Mouse (Mus musculus): ENCODE results near the gene Mfsd12. TPM values are rescaled to one million over a fixed set of nuclear protein-coding genes. Genes with fewer than 3 reads are reported as not detected.
A peak's percentile ranks its signal among the peaks of the same experiment; 100 is the strongest.

Gene Mfsd12
- polyA plus RNA-seq, 1 experiment from 2014 or later, result 10.3 TPM

DNA sequence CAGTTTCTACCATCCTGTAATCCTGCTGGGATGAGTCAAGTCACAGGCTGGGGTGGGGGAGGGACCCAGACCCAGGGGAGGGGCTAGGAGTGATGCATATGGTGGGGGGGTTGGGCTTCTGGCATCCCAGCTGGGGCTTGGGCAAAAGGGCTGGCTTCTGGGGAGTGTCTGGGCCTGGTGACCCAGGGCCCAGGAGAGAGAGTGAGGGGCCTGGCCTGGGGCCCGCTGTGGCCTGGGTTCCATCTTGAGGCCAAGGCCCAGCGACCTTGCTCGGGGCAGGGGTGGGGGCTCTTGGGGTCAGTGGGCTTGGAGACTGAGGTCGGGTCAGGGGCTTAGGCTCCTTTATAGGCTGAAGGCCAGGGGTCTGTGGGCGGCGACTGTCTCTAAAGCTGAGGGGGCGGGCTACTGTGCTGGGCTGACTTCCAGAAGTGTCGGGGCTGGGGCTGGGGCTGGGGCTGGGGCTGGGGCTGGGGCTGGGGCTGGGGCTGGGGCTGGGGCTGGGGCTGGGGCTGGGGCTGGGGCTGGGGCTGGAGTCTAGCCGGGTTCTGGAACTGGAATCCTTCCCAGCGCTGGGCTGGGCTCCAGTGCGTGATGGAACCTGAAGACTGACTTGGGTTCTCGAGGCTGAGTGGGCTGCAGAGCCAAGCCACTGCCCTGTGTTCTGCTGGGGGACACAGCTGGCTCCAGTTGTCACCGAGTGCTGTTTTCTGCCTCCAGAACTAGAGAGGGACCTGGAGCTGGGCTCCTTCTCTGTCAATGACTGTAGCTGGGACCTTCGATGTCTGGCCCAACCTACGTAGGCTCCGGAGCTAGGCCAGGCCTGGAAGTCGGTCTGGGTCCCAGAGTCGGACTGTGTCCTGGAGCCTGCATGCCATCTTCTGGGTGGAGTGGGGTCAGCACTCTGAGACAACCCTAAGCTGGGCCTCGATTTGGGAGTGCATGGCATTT lies 21.6 kb upstream of the Mfsd12 start:
- 45% methylated on average over 19 of the region's 19 CpGs for WGBS

DNA sequence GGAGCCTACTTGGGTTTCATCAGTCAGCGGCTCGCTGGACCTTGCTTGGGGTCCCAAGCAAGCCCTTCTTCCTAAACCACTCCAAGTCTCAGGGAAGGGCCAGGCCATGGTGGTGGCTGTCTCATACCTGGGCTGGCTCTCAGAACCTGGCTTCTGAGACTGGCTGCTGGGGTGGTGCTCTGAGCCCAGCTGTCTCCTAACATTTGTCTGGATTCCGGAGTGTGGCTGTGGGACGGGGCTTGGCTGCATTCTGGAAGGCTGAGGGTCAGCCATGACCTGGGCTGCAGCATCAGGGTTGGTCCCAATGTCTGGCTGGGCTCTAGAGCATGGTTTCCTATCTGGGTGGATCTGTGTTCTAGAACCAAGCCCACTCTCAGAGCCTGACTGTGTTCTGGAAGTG lies 20.7 kb upstream of the Mfsd12 start:
- Histone ChIP-seq H3K4me1 (peaks cover 60% of the 10 kb centered on the region), H3K27me3 (ENCODE audit: insufficient read depth, poor library complexity, severe bottlenecking) (peaks cover 78% of the 10 kb centered on the region), H3K36me3 (peaks cover 15% of the 10 kb centered on the region), H3K27ac (no peak overlapping the region), H3K4me3 (no peak overlapping the region), H3K9me3 (no peaks in the 10 kb centered on the region)
- no peak for DNase-seq (ENCODE audit: low spot score)
- 79% methylated on average over 4 of the region's 4 CpGs for WGBS

More for the DNA sequence above, 21.6 kb upstream of the Mfsd12 start:
- DNase-seq (ENCODE audit: low spot score), result no peak
- Histone ChIP-seq H3K4me1 (peaks cover 53% of the 10 kb centered on the region), H3K4me3 (peak overlapping the region; percentile 24; the same call in 1 of the 2 replicates), H3K27ac (peak overlapping the region; percentile 75), H3K9me3 (no peaks in the 10 kb centered on the region), H3K27me3 (ENCODE audit: insufficient read depth, poor library complexity, severe bottlenecking) (peaks cover 71% of the 10 kb centered on the region), H3K36me3 (peaks cover 15% of the 10 kb centered on the region)

DNA sequence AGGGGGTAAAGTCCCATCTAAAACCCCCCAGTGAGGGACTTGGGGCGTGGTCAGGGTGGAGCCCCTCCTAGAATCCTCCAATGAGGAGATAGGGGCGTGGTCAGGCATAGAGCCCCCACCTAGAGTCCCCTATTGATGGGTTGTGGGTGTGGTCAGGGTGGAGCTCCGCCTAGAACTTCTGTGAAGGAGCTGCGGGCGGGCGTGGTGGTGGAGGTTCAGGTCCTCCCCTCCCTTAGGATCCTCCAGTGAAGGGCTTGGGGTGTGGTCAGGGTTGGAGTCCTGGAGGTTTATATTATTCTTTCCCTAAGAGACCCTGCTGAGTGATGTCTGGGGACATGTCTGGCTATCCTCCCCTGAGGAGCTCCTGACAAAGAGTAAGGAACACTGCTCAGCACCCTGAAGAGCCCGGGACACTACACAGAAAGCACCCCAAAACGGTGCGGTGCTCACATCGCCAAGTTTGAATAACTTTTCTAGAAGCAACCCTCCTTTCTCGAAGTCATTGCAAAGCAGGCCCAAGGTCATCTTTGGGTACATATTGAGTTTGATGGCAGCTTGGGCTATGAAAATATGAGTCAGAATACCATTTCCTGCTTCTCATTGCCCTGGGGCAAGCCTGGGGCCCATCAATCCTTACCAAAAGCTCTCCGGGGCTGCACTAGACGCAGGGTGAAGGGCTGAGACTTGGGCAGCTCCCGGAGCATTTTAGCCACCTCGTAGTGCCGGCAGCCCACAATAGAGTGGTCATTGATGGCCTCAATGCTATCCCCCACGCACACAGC lies 16.5 kb upstream of the Mfsd12 start:
- DNase-seq (ENCODE audit: low spot score), result no peak
- Histone ChIP-seq H3K4me1 (peaks cover 42% of the 10 kb centered on the region), H3K36me3 (peaks cover 8% of the 10 kb centered on the region), H3K9me3 (no peaks in the 10 kb centered on the region), H3K27me3 (ENCODE audit: insufficient read depth, poor library complexity, severe bottlenecking) (peaks cover 83% of the 10 kb centered on the region), H3K27ac (no peak overlapping the region), H3K4me3 (no peak overlapping the region)
- 35% methylated on average over 17 of the region's 17 CpGs for WGBS

DNA sequence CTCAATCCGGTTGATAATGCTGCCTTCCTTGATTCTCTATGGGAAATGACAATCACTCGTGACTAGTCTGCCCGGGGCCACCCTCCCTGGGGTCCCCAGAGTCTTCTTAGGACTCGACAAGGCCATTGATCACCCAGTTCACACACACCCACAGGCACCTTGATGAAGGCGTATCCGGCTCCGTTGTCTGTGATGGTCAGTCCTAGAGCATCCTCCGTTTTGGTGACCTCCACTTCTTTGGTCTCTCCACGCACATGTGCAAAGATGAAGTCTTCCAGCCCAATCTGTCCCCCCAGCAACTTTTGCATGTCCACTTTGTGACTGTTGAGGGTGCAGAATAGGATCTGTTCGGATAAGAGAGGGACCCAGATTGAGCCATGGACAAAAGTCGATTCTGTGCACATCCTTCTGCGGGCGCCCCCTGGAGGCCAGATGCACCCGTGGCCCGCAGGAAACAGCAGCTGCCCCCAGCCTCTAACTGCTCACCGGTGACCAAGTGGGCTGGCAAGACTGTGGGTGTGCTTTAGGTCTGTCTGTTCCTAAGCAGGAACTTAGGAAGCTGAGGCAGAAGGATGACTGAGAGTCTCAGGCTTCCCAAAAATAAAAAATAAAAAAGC lies 15.8 kb upstream of the Mfsd12 start:
- no peak for DNase-seq (ENCODE audit: low spot score)
- WGBS, result 29% methylated on average over 16 of the region's 16 CpGs
- no peak overlapping the region for H3K4me3 ChIP-seq
- H3K27ac ChIP-seq, result no peak overlapping the region
- H3K27me3 ChIP-seq (ENCODE audit: insufficient read depth, poor library complexity, severe bottlenecking), result peaks cover 86% of the 10 kb centered on the region
- H3K4me1 ChIP-seq, result peaks cover 39% of the 10 kb centered on the region
- H3K9me3 ChIP-seq, result no peaks in the 10 kb centered on the region
- H3K36me3 ChIP-seq, result peaks cover 12% of the 10 kb centered on the region

DNA sequence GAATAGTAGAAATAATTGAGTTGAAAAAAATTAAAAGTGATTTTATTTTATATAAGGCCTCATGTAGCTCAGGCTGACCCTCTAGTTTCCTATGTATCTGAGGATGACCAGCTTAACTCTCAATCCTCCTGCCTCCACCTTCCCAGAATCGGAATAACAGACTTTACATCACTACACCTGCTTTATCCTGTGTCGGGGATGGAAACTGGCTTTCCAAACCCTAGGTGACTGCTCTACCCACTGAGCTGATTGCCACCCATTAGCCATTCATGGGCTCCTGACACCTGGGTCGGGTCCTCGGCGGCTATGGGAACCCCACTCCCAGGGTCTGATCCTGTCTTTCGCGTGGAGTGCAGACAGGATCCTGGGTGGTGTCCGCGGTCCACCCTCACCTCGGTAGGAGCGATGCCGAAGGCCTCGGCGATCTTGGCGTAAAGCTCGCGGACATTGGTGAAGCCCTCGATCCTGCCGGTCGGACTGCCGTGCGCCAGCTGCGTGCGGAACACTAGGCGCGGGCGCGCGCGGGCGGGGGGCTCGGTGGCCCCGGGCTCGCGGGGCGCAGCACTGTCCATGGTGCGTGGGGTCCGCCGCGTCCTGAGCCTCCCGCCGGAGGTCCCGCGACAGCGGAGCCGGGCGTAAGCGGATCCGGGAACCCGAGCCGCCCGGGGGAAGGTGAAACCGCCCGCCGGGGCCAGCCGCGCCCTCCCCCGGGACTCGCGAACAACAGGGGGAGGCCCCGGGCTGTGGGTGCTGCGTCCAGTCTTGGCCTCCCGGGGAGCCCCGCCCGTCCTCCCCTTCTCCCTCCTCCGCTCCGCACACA lies 14.4 kb upstream of the Mfsd12 start, which contains the start of gene Gipc3:
Gene Gipc3, minus strand, starts transcription at position 581 of the 820 bp plus-strand sequence.
- 6% methylated on average over 64 of the region's 67 CpGs for WGBS
- H3K36me3 ChIP-seq, result peaks cover 20% of the 10 kb centered on the region
- peak within 1 kb of the TSS; percentile 50 for H3K27ac ChIP-seq
- H3K9me3 ChIP-seq, result no peaks in the 10 kb centered on the region
- H3K4me1 ChIP-seq, result peaks cover 48% of the 10 kb centered on the region
- no peak for DNase-seq (ENCODE audit: low spot score)
- peaks cover 83% of the 10 kb centered on the region for H3K27me3 ChIP-seq (ENCODE audit: insufficient read depth, poor library complexity, severe bottlenecking)
- peak within 1 kb of the TSS; percentile 61 for H3K4me3 ChIP-seq

DNA sequence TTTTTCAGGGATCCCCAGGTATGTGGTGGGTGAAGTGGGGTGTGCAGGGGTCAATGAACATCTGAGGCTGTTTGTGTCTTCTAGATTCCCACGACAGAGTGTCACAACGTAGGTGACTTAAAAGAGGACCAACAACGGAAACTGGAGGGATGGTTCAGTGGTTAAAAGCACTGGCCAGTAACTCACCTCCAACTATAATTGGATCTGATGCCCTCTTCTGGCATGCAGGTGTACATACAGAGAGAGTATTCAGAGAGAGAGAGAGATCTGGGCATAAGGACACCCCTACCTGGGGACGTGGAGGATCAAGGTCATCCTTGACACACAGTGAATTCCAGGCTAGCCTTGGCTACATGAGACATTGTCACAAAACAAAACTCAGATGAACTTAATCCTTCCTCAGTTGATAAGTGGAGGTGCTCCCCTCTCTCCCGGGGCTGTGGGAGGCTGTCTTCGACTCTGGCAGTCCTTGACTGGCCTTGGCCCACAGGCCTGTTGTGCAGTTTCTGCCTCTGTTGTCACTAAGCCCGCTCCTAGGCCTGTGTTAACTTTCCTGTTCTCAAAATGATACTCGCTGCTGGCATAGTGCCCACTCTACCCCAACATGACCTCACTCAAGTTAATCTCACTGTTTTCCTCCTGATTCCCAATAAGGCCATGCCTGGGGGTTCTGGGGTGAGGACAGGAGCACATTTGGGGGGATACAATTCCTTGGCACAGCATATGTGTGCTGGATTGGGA lies 12.7 kb upstream of the Mfsd12 start:
- WGBS, result 43% methylated on average over 8 of the region's 8 CpGs
- no peak for DNase-seq (ENCODE audit: low spot score)
- Histone ChIP-seq H3K27ac (no peak overlapping the region), H3K9me3 (no peaks in the 10 kb centered on the region), H3K4me3 (no peak overlapping the region; the same call in 1 of the 2 replicates), H3K4me1 (peaks cover 60% of the 10 kb centered on the region), H3K27me3 (ENCODE audit: insufficient read depth, poor library complexity, severe bottlenecking) (peaks cover 73% of the 10 kb centered on the region), H3K36me3 (peaks cover 30% of the 10 kb centered on the region)

DNA sequence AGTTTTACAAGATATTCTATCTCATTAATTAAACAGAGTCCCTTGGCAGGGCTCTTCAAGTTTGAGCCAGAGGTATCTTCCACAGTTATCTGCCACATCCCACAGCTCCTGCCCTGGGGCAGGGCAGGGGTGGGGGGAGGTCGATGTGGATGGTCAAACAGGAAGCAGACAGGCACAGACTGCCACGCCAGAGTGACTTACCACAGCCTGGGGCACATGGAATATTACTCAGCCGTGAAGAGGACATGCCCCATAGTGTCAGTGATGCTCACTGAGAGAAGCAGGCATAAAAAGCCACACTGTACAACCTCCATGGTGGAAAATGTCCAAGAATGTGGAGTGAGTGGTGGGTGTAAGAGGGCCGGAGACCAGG lies 12.1 kb upstream of the Mfsd12 start:
- peaks cover 61% of the 10 kb centered on the region for H3K4me1 ChIP-seq

DNA sequence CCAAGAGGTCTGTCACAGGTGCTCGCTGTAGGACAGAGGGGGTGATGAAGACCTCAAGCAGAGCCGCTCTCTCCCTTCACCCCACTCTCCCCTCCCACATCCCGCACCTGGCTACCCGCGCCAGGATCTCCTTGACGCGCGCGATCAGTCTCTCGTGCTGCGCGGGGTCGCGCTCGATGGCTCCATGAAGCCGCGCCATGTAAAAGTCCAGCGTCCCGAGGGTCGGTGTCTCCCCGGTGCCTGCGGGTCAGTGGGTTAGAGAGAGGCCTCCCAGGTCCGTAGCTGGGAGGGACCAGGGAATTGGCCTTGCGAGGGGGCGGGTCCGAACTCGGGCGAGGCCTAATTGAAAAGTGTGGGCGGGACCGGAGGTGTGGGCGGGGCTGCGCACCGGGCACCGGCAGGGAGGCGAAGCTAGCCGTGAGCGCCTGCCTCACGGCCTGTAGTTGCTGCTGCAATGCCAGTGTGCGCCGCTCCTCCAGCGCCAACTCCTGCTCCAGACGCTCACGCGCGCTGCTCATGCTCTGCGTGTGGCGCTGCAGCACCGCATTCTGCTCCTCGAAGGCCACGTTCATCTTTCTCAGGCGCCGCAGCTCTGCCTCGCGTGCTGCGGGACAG lies 10.7 kb upstream of the Mfsd12 start:
- H3K27ac ChIP-seq, result peak overlapping the region; percentile 73; the same call in 1 of the 2 replicates
- DNase-seq (ENCODE audit: low spot score), result peak; percentile 93

More for the DNA sequence above, 12.1 kb upstream of the Mfsd12 start:
- Histone ChIP-seq H3K27me3 (ENCODE audit: insufficient read depth, poor library complexity, severe bottlenecking) (peaks cover 71% of the 10 kb centered on the region), H3K9me3 (no peaks in the 10 kb centered on the region), H3K4me3 (no peak overlapping the region), H3K36me3 (peaks cover 30% of the 10 kb centered on the region), H3K27ac (no peak overlapping the region)
- 82% methylated on average over 4 of the region's 4 CpGs for WGBS
- no peak for DNase-seq (ENCODE audit: low spot score)

DNA sequence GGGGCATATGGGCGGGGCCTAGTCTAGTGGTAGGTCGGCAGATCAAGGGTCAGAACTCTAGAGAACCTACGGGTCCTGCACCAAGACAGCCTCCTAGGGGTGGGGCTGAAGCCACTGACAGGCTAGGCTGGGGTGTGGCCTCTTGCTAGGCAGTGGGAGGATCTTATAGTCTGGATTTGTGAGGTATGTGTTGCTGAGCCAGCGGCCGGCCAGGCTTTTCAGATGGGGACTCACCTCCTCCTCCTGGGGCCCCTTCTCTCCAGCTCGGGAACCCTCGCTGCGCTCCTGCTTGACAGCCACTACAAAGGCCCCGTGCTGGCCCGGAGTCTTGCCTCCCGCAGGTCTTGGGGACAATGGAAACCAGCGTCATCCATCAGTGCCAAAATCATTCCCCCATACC lies 8.1 kb upstream of the Mfsd12 start:
- DNase-seq (ENCODE audit: low spot score), result no peak
- peaks cover 30% of the 10 kb centered on the region for H3K36me3 ChIP-seq
- peaks cover 49% of the 10 kb centered on the region for H3K4me1 ChIP-seq
- peak overlapping the region; percentile 96 for H3K27ac ChIP-seq
- peak overlapping the region; percentile 85 for H3K4me3 ChIP-seq
- no peaks in the 10 kb centered on the region for H3K9me3 ChIP-seq
- whole genome bisulfite sequencing, result 4% methylated on average over 12 of the region's 12 CpGs
- H3K27me3 ChIP-seq (ENCODE audit: insufficient read depth, poor library complexity, severe bottlenecking), result peaks cover 32% of the 10 kb centered on the region

More for the DNA sequence above, 10.7 kb upstream of the Mfsd12 start:
- Histone ChIP-seq H3K4me3 (peak overlapping the region; percentile 54), H3K9me3 (no peaks in the 10 kb centered on the region), H3K4me1 (peaks cover 52% of the 10 kb centered on the region), H3K36me3 (peaks cover 30% of the 10 kb centered on the region), H3K27me3 (ENCODE audit: insufficient read depth, poor library complexity, severe bottlenecking) (peaks cover 56% of the 10 kb centered on the region)
- 9% methylated on average over 55 of the region's 55 CpGs for WGBS

DNA sequence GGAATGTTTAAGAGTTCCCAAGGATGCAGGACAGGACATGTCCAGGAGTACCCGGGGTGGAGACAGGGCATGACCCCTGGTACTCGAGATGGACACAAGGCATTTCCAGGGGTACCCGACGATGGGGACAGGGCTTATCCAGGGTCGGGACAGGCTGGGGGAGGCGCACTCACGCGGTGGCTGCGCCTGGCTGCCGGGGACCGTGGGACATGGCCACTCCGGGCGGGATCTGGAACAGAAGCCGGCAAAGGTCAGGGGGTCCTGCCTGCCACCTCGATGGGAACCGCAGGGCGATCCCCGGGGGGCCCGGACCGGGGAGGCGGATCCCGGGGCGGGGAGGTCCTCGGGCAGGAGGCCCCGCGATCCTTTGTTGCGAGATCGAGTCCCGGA lies 7.3 kb upstream of the Mfsd12 start:
- H3K27me3 ChIP-seq (ENCODE audit: insufficient read depth, poor library complexity, severe bottlenecking), result peaks cover 24% of the 10 kb centered on the region
- DNase-seq (ENCODE audit: low spot score), result no peak
- peak overlapping the region; percentile 96 for H3K27ac ChIP-seq
- H3K4me3 ChIP-seq, result peak overlapping the region; percentile 85
- H3K4me1 ChIP-seq, result peaks cover 57% of the 10 kb centered on the region
- H3K36me3 ChIP-seq, result peaks cover 30% of the 10 kb centered on the region
- WGBS, result 1% methylated on average over 29 of the region's 29 CpGs
- no peaks in the 10 kb centered on the region for H3K9me3 ChIP-seq

DNA sequence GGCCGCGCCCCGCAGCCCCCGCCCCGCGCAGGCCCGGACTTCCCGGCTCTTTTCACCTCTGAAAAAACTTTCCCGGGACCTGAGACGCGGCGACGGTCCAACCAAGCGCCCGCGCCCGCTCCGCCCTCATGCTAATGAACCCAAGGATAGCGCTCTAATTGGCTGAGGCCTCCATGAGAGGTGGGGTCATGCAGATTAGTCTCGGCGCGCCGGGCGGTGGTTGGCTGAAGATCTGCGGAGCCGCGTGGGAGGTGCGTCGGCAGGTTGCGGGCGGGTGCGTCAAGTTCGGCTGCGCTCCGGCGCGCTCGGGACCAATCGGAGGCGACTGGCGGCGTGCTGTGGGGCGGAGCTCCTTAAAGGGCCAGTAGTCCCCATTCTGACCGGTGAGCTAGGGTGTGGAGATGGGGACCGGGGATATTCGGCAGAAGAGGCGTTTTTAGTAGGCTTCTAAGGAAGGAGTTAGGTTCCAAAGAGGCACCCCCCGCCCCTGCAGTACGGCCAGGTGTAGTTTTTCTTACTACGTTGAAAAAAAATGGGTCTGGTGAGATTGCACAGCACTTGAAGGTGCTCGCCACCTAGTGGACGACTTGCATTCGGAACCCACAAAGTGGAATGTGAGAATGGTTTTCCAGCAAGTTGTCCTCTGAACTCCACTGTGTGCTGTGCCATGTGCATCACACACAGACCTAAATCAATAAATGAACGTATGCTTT lies 6.8 kb upstream of the Mfsd12 start, which contains the start of gene Hmg20b:
Gene Hmg20b, minus strand, starts transcription at position 130 of the 713 bp plus-strand sequence.
- Histone ChIP-seq H3K9me3 (no peaks in the 10 kb centered on the region), H3K27ac (peak within 1 kb of the TSS; percentile 96), H3K27me3 (ENCODE audit: insufficient read depth, poor library complexity, severe bottlenecking) (peaks cover 19% of the 10 kb centered on the region; the same call in 1 of the 2 replicates), H3K36me3 (peaks cover 25% of the 10 kb centered on the region), H3K4me1 (peaks cover 62% of the 10 kb centered on the region), H3K4me3 (peak within 1 kb of the TSS; percentile 85)
- peak; percentile 100 for DNase-seq (ENCODE audit: low spot score)
- WGBS, result under 1% methylated on average over 54 of the region's 54 CpGs
